Mouse (Mus musculus): ENCODE results near the gene Dpp6. TPM values are rescaled to one million over a fixed set of nuclear protein-coding genes. Genes with fewer than 3 reads are reported as not detected.

Gene Dpp6
- polyA plus RNA-seq, 1 experiment from 2014 or later: 1.3 TPM

GRCm38 (mm10) chr5:27373931-27374330 lies 556.9 kb downstream of the Dpp6 start:
- Histone ChIP-seq H3K27ac (no peak overlapping the region), H3K9ac (ENCODE audit: low read depth, low read length) (no peak overlapping the region), H3K9me3 (replicated peaks; ENCODE audit: low read length) (no peaks in the 10 kb centered on the region), H3K4me2 (ENCODE audit: low read length) (no peak overlapping the region), H3K4me1 (replicated peaks; ENCODE audit: insufficient read depth, low read length) (no peaks in the 10 kb centered on the region), H3K36me3 (ENCODE audit: insufficient read depth, low read length) (no peaks in the 10 kb centered on the region), H3K4me3 (replicated peaks; ENCODE audit: low read depth, low read length) (no peak overlapping the region), H3K27me3 (ENCODE audit: insufficient read depth, low read length) (no peaks in the 10 kb centered on the region)
- ATAC-seq (replicated peaks; ENCODE audit: low FRiP score, low read depth): no peak
- 69% methylated on average over 1 of the region's 1 CpGs for WGBS
- TF ChIP-seq CTCF (IDR thresholded peaks at IDR 0.05; ENCODE audit: low read depth): no peak
- DNase-seq (ENCODE audit: low spot score): no peak

GRCm38 (mm10) chr5:27375841-27376240 lies 558.8 kb downstream of the Dpp6 start:
- no peak for ATAC-seq (replicated peaks; ENCODE audit: low FRiP score, low read depth)
- 89% methylated on average over 3 of the region's 3 CpGs for WGBS
- TF ChIP-seq CTCF (IDR thresholded peaks at IDR 0.05; ENCODE audit: low read depth): no peak

GRCm38 (mm10) chr5:27380656-27381385 lies 563.8 kb downstream of the Dpp6 start:
- no peak overlapping the region for H3K9ac ChIP-seq (ENCODE audit: low read depth, low read length)
- ATAC-seq (replicated peaks; ENCODE audit: low FRiP score, low read depth) (no peak), DNase-seq (ENCODE audit: low spot score) (no peak)
- H3K4me2 ChIP-seq (ENCODE audit: low read length): no peak overlapping the region
- no peaks in the 10 kb centered on the region for H3K36me3 ChIP-seq (ENCODE audit: insufficient read depth, low read length)
- no peak for TF ChIP-seq CTCF (IDR thresholded peaks at IDR 0.05; ENCODE audit: low read depth)
- H3K27me3 ChIP-seq (ENCODE audit: insufficient read depth, low read length): no peaks in the 10 kb centered on the region
- no peaks in the 10 kb centered on the region for H3K9me3 ChIP-seq (replicated peaks; ENCODE audit: low read length)
- no peak overlapping the region for H3K27ac ChIP-seq
- H3K4me1 ChIP-seq (replicated peaks; ENCODE audit: insufficient read depth, low read length): no peaks in the 10 kb centered on the region
- no peak overlapping the region for H3K4me3 ChIP-seq (replicated peaks; ENCODE audit: low read depth, low read length)
- WGBS: 80% methylated on average over 4 of the region's 4 CpGs

More at GRCm38 (mm10) chr5:27375841-27376240, 558.8 kb downstream of the Dpp6 start:
- Histone ChIP-seq H3K4me1 (replicated peaks; ENCODE audit: insufficient read depth, low read length) (no peaks in the 10 kb centered on the region), H3K9me3 (replicated peaks; ENCODE audit: low read length) (no peaks in the 10 kb centered on the region), H3K9ac (ENCODE audit: low read depth, low read length) (no peak overlapping the region), H3K27me3 (ENCODE audit: insufficient read depth, low read length) (no peaks in the 10 kb centered on the region), H3K4me2 (ENCODE audit: low read length) (no peak overlapping the region), H3K36me3 (ENCODE audit: insufficient read depth, low read length) (no peaks in the 10 kb centered on the region), H3K4me3 (replicated peaks; ENCODE audit: low read depth, low read length) (no peak overlapping the region), H3K27ac (no peak overlapping the region)
- DNase-seq (ENCODE audit: low spot score): no peak

DNA sequence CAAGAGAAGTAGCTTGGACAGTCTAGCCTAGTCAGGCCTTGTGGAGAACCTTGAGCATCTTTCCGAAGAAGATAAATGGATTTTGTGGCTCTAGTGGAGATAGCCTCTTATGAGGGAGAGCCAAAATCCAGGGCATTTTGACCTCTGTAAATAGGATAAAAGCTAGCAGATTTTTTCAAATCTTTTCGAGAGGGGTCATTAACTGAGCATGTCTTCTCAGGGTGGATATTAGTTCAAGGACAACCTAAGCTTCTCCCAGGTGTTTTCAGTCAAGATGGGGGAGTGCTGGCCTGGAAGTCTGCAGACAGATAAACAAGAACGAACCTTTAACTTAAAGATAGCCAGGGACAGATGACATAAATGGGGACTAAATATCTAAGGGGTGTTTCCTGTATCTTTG lies 581.4 kb downstream of the Dpp6 start:
- no peaks in the 10 kb centered on the region for H3K27me3 ChIP-seq (ENCODE audit: insufficient read depth, low read length)
- 54% methylated on average over 3 of the region's 3 CpGs for WGBS
- DNase-seq (ENCODE audit: low spot score): no peak
- H3K9me3 ChIP-seq (replicated peaks; ENCODE audit: low read length): no peaks in the 10 kb centered on the region
- TF ChIP-seq CTCF (IDR thresholded peaks at IDR 0.05; ENCODE audit: low read depth): no peak
- no peak for ATAC-seq (replicated peaks; ENCODE audit: low FRiP score, low read depth)
- H3K36me3 ChIP-seq (ENCODE audit: insufficient read depth, low read length): no peaks in the 10 kb centered on the region
- H3K4me3 ChIP-seq (replicated peaks; ENCODE audit: low read depth, low read length): no peak overlapping the region
- H3K4me1 ChIP-seq (replicated peaks; ENCODE audit: insufficient read depth, low read length): no peaks in the 10 kb centered on the region
- H3K4me2 ChIP-seq (ENCODE audit: low read length): no peak overlapping the region
- no peak overlapping the region for H3K27ac ChIP-seq
- H3K9ac ChIP-seq (ENCODE audit: low read depth, low read length): no peak overlapping the region

DNA sequence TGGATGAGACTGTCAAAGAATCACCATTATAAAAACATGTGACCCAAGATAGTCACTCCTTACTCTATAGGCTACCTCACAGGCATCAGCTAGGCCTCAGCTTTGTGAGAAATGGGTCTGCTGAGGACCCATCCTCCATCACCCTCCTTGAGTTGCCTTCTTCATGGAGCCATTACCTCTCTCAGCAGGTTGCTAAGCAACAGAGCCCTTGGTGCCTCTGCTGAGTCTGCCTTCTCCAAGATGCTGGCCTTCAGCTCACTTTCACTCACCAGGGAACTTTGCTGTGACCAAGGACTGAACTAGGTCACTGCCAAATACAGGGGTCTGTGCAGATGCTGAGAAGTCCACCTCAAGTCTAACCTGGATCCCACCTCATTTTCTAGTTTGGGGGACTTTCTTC lies 582.1 kb downstream of the Dpp6 start:
- H3K4me3 ChIP-seq (replicated peaks; ENCODE audit: low read depth, low read length): no peak overlapping the region
- no peaks in the 10 kb centered on the region for H3K9me3 ChIP-seq (replicated peaks; ENCODE audit: low read length)
- no peak overlapping the region for H3K27ac ChIP-seq
- no peak for ATAC-seq (replicated peaks; ENCODE audit: low FRiP score, low read depth)
- no peak for DNase-seq (ENCODE audit: low spot score)
- TF ChIP-seq CTCF (IDR thresholded peaks at IDR 0.05; ENCODE audit: low read depth): no peak
- no peak overlapping the region for H3K4me2 ChIP-seq (ENCODE audit: low read length)
- no peaks in the 10 kb centered on the region for H3K27me3 ChIP-seq (ENCODE audit: insufficient read depth, low read length)
- no peak overlapping the region for H3K9ac ChIP-seq (ENCODE audit: low read depth, low read length)
- H3K4me1 ChIP-seq (replicated peaks; ENCODE audit: insufficient read depth, low read length): no peaks in the 10 kb centered on the region
- H3K36me3 ChIP-seq (ENCODE audit: insufficient read depth, low read length): no peaks in the 10 kb centered on the region

- H3K4me2 ChIP-seq (ENCODE audit: low read length): no peak overlapping the region
- no peak overlapping the region for H3K9ac ChIP-seq (ENCODE audit: low read depth, low read length)
- 90% methylated on average over 1 of the region's 1 CpGs for WGBS
- H3K27me3 ChIP-seq (ENCODE audit: insufficient read depth, low read length): no peaks in the 10 kb centered on the region
- no peak for TF ChIP-seq CTCF (IDR thresholded peaks at IDR 0.05; ENCODE audit: low read depth)
- H3K9me3 ChIP-seq (replicated peaks; ENCODE audit: low read length): no peaks in the 10 kb centered on the region
- no peaks in the 10 kb centered on the region for H3K36me3 ChIP-seq (ENCODE audit: insufficient read depth, low read length)
- H3K27ac ChIP-seq: no peak overlapping the region
- H3K4me1 ChIP-seq (replicated peaks; ENCODE audit: insufficient read depth, low read length): no peaks in the 10 kb centered on the region
- ATAC-seq (replicated peaks; ENCODE audit: low FRiP score, low read depth): no peak
- no peak for DNase-seq (ENCODE audit: low spot score)
- no peak overlapping the region for H3K4me3 ChIP-seq (replicated peaks; ENCODE audit: low read depth, low read length)
Measured at GRCm38 (mm10) chr5:27402616-27403015, 585.6 kb downstream of the Dpp6 start.

GRCm38 (mm10) chr5:27408854-27409253 lies 591.9 kb downstream of the Dpp6 start:
- DNase-seq (ENCODE audit: low spot score): no peak
- Histone ChIP-seq H3K36me3 (ENCODE audit: insufficient read depth, low read length) (no peaks in the 10 kb centered on the region), H3K9me3 (replicated peaks; ENCODE audit: low read length) (no peaks in the 10 kb centered on the region), H3K27ac (no peak overlapping the region), H3K4me3 (replicated peaks; ENCODE audit: low read depth, low read length) (no peak overlapping the region), H3K9ac (ENCODE audit: low read depth, low read length) (no peak overlapping the region), H3K4me2 (ENCODE audit: low read length) (no peak overlapping the region), H3K27me3 (ENCODE audit: insufficient read depth, low read length) (no peaks in the 10 kb centered on the region), H3K4me1 (replicated peaks; ENCODE audit: insufficient read depth, low read length) (no peaks in the 10 kb centered on the region)
- no peak for ATAC-seq (replicated peaks; ENCODE audit: low FRiP score, low read depth)
- 56% methylated on average over 7 of the region's 7 CpGs for WGBS
- no peak for TF ChIP-seq CTCF (IDR thresholded peaks at IDR 0.05; ENCODE audit: low read depth)

All from kidney, postnatal 0 days (tissue).